Mouse (Mus musculus) erythroblast, embryonic 14.5 days (primary cell): ENCODE results near the gene Klhl8.

Experiments used
- GATA1 ChIP-seq: IDR thresholded peaks from 2 replicates; pipeline ENCODE4 v1.6.1; 2012; ENCODE audit warnings: low read length, inconsistent platforms, mixed read lengths
- TAL1 ChIP-seq: IDR thresholded peaks from 3 replicates; pipeline ENCODE4 v1.6.1; 2012; ENCODE audit warnings: low read length, inconsistent platforms, mixed read lengths

DNA sequence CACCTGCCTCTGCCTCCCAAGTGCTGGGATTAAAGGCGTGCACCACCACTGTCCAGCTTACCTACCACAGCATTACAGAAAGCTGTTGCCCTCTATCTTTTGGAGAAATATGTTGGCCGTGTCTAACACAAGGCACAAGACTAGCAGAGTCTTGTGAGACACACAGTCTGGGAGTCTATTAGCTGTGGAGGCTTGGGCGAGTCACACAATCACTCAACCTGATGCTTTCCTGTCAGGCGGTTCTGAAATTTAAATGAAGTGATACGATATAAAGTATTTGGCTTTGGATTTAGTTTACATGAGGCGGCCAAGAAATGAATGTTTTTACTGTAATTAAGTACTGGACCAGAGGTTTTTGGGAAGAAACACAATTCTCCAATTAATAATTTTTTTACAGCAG, 4.9 kb downstream of the Klhl8 start:
- TF ChIP-seq TAL1 (no peak), GATA1 (no peak)
